8 mouse cellular contexts compared by ENCODE assay signal in the genomic region with DNA sequence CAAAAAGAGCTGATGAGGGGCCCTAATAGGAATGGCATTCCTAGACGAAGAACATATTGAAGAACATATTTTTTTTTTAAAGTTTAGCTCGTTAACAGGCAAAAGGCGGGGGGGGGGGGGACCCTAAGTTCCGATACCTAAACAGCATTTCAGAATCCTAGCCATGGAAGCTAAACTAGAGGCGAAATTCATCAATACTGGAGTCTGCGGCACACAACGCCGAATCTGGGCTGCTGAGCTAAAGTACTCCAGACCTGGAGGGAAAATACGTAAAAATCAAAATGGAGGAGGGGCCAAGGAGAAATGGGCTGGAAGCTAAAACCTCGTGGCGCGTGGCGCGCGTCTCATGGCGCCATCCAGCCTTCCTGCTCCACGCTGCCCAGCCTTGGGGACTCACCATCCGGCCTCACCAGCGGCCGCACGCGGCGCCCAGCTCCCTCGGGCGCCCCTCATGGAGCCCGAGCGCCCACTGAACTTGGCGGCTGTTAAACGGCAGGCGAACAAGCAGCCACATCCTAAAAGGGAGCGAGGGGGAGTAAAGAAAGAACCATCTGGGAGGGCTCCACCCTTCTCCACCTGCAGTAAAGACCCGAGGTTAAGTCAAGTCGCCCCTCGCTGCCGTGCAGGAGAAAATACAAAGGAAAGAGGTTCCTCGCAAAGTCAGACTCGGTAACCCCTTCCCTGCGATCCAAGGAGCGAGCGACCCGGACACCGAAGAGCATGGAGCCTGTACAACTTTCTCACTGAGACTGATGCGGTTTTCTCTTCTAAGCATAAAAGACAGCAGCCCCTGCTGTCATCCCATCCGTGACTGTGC. TPM values are rescaled to one million over a fixed set of nuclear protein-coding genes. Genes with fewer than 3 reads are reported as not detected.
DNase-seq lines count a peak whose midpoint lies in the region; ATAC-seq lines count a peak whose summit lies in the region.

No protein-coding gene starts in this region.

- peak overlapping the region; percentile 78 for H3K9ac ChIP-seq in kidney, embryonic 15.5 days
- peak overlapping the region; percentile 72 for H3K9ac ChIP-seq in liver, embryonic 15.5 days
- peak overlapping the region; percentile 97 for H3K9ac ChIP-seq in neural tube, embryonic 11.5 days (ENCODE audit: low read length)

- H3K27ac ChIP-seq in kidney, embryonic 15.5 days = peak overlapping the region; percentile 98
- peak overlapping the region; percentile 77 for H3K27ac ChIP-seq in liver, embryonic 15.5 days (replicated peaks)
- peak overlapping the region; percentile 97 for H3K27ac ChIP-seq in neural tube, embryonic 11.5 days (ENCODE audit: low read depth, low read length)

- WGBS in kidney, embryonic 15.5 days = under 1% methylated on average over 44 of the region's 44 CpGs
- under 1% methylated on average over 44 of the region's 44 CpGs for WGBS in liver, embryonic 15.5 days (ENCODE audit: insufficient replicate concordance)
- WGBS in neural tube, embryonic 11.5 days = under 1% methylated on average over 44 of the region's 44 CpGs

- no peaks in the 10 kb centered on the region for H3K36me3 ChIP-seq in kidney, embryonic 15.5 days
- no peaks in the 10 kb centered on the region for H3K36me3 ChIP-seq in liver, embryonic 15.5 days (replicated peaks)
- no peaks in the 10 kb centered on the region for H3K36me3 ChIP-seq in neural tube, embryonic 11.5 days (ENCODE audit: control insufficient read depth, insufficient read depth, low read length)

- ATAC-seq in frontal cortex, adult (ENCODE audit: low TSS enrichment) = peak; percentile 28
- ATAC-seq in kidney, embryonic 15.5 days (replicated peaks; ENCODE audit: low FRiP score) = peak; percentile 46
- ATAC-seq in liver, embryonic 15.5 days (ENCODE audit: insufficient read depth) = no peak
- peak; percentile 43; the same call in 1 of the 2 replicates for ATAC-seq in neural tube, embryonic 11.5 days (ENCODE audit: insufficient read depth, low FRiP score, low TSS enrichment)

- no peaks in the 10 kb centered on the region for H3K9me3 ChIP-seq in kidney, embryonic 15.5 days (replicated peaks)
- no peaks in the 10 kb centered on the region for H3K9me3 ChIP-seq in liver, embryonic 15.5 days (replicated peaks)
- no peaks in the 10 kb centered on the region for H3K9me3 ChIP-seq in neural tube, embryonic 11.5 days (ENCODE audit: control insufficient read depth, low read length)

- peak; percentile 46 for DNase-seq in urinary bladder, postnatal 25 days (ENCODE audit: low spot score)
- no peak for DNase-seq in urinary bladder, postnatal 10 days (ENCODE audit: low spot score)
- DNase-seq in cerebellum, adult 9-11 months = peak; percentile 50
- peak; percentile 79 for DNase-seq in neural tube, embryonic 11.5 days (ENCODE audit: low spot score)
- DNase-seq in testis, postnatal 14 days (ENCODE audit: low spot score) = peak; percentile 60

- peak overlapping the region; percentile 84 for H3K4me2 ChIP-seq in kidney, embryonic 15.5 days
- peak overlapping the region; percentile 98 for H3K4me2 ChIP-seq in liver, embryonic 15.5 days
- peak overlapping the region; percentile 58 for H3K4me2 ChIP-seq in neural tube, embryonic 11.5 days (ENCODE audit: low read depth)

- H3K4me3 ChIP-seq in kidney, embryonic 15.5 days (replicated peaks) = peak overlapping the region; percentile 93
- H3K4me3 ChIP-seq in liver, embryonic 15.5 days (replicated peaks) = peak overlapping the region; percentile 79
- H3K4me3 ChIP-seq in neural tube, embryonic 11.5 days (ENCODE audit: low read depth, low read length) = peak overlapping the region; percentile 89

- H3K4me1 ChIP-seq in kidney, embryonic 15.5 days = peaks cover 39% of the 10 kb centered on the region
- H3K4me1 ChIP-seq in liver, embryonic 15.5 days (replicated peaks) = peaks cover 80% of the 10 kb centered on the region
- H3K4me1 ChIP-seq in neural tube, embryonic 11.5 days (ENCODE audit: control insufficient read depth, insufficient read depth, low read length) = peaks cover 14% of the 10 kb centered on the region

- H3K27me3 ChIP-seq in kidney, embryonic 15.5 days = 0 out of 2 replicates have a peak, but pooled peaks cover 1% of the 10 kb centered on the region
- H3K27me3 ChIP-seq in liver, embryonic 15.5 days = peaks cover 26% of the 10 kb centered on the region
- H3K27me3 ChIP-seq in neural tube, embryonic 11.5 days (ENCODE audit: control insufficient read depth, insufficient read depth, low read length) = no peaks in the 10 kb centered on the region

RNA-seq across cellular contexts. Expression of a gene that starts 1.5 kb away (rescaled TPM):
- polyA plus RNA-seq in kidney, embryonic 15.5 days (2015; fragmentation: Nextera tagmentation; extraction: Ambion mirVana) = 82.7 and 87.5 TPM in 2 replicates
- polyA plus RNA-seq in liver, embryonic 15.5 days (2015; fragmentation: Nextera tagmentation; extraction: Ambion mirVana) = 30.9 and 36.0 TPM in 2 replicates
- polyA plus RNA-seq in neural tube, embryonic 11.5 days (2014; fragmentation: Nextera tagmentation; extraction: Ambion mirVana) = 116 and 119 TPM in 2 replicates

RNA-seq across cellular contexts. Expression of a gene that starts 24.5 kb away (rescaled TPM):
- polyA plus RNA-seq in kidney, embryonic 15.5 days (2015; fragmentation: Nextera tagmentation; extraction: Ambion mirVana) = 98.1 and 106 TPM in 2 replicates
- polyA plus RNA-seq in liver, embryonic 15.5 days (2015; fragmentation: Nextera tagmentation; extraction: Ambion mirVana) = 55.0 and 55.3 TPM in 2 replicates
- polyA plus RNA-seq in neural tube, embryonic 11.5 days (2014; fragmentation: Nextera tagmentation; extraction: Ambion mirVana) = 81.9 and 93.0 TPM in 2 replicates
